Mouse (Mus musculus): Measurements from ENCODE around the gene Trim43b.
"Not testable (repeated sequence)": the region's sequence is repeated elsewhere in the genome, so short reads cannot be mapped to it uniquely, and the experiment has no call there.

Gene Trim43b

GRCm38 (mm10) chr9:89092735-89093134 lies at the start of gene Trim43b:
Gene Trim43b (minus strand): TSS chr9:89092835.
- not testable (repeated sequence) for DNase-seq (ENCODE audit: extremely low read depth, low read depth)

DNA sequence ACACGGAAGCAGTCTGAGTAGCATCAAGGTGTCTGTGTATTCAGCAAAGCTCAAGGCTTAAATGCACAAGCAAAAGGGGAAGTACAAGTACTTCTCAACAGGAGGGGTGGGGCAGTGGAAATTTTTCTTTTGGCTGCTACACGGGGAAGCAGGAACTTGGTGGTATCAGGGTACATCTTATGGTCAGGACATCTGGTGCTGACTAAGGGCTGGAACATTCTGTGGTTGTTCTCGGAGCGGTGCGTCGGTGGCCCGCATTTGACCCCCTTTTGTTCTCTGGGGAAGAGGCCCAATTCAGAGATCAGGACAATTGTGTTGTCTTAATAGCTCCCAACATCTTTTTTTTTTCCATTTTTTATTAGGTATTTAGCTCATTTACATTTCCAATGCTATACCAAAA lies 11.9 kb upstream of the Trim43b start:
- DNase-seq (ENCODE audit: extremely low read depth, low read depth) = not testable (repeated sequence)

- not testable (repeated sequence) for DNase-seq (ENCODE audit: extremely low read depth, low read depth)
Measured at GRCm38 (mm10) chr9:89086746-89087145, 5.9 kb downstream of the Trim43b start.

DNA sequence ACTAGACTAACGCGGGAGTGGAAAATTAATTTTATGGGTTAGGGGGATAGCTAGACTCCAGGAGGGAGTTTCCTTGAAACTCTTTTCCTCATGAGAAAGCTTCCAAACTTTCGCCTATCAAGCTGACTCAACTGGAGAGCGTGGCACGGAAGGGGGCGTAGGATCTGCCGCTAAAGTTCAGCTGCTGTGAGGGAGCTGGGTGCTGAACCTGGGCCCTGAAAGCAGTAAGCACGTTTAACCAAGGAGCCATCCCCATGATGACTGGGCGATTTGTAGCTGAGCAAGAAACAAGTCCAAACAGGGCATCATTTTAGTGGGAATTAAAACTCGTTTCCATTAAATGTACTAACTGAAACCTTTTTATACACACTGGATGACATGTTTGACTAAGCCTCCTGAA lies 13.0 kb downstream of the Trim43b start:
- not testable (repeated sequence) for DNase-seq (ENCODE audit: extremely low read depth, low read depth)

DNA sequence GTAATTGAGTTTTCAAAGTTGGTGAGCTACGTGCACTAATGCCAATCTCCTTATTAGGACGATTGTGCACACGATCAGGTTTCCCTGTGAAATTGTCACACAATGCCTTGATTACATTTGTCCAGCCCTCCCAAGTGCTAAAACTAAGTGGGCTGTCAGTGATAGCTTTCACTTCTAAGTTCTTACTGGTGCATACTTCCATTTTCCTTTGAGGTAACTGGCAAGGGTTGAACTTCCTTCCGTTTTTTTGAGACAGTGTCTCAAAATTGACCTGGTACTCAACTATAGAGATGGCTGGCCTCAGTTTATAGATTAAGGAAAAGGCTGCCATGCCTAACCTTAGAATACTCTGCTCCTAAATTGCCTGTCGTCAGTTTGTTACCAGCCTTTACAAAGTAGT lies 16.1 kb downstream of the Trim43b start:
- DNase-seq (ENCODE audit: extremely low read depth, low read depth) = not testable (repeated sequence)

- DNase-seq (ENCODE audit: extremely low read depth, low read depth) = not testable (repeated sequence)
Measured at GRCm38 (mm10) chr9:89067143-89067501, 25.5 kb downstream of the Trim43b start.

GRCm38 (mm10) chr9:89066378-89067142 lies 26.1 kb downstream of the Trim43b start:
- DNase-seq (ENCODE audit: extremely low read depth, low read depth) = not testable (repeated sequence)

Measured in MEL-GATA-1-ER (cell line).